Comparison of ENCODE assay signal across 28 mouse cellular contexts in genomic region chr15:24267360-24267759, GRCm38 (mm10).
"Had no signal": no experiment of that assay in that cellular context is flagged by ENCODE, and none has a peak within 500 bp of the region (broad histone marks: within the 10 kb centered on the region; RNA-seq: fewer than 3 reads in every experiment).

No protein-coding gene starts in this region.

- H3K4me2 ChIP-seq: heart, embryonic 12.5 days; hindbrain, embryonic 12.5 days; hindbrain, embryonic 14.5 days; kidney, embryonic 15.5 days; limb, embryonic 12.5 days; liver, embryonic 11.5 days; liver, embryonic 13.5 days; liver, embryonic 15.5 days had no signal

- ATAC-seq: hindbrain, embryonic 16.5 days; intestine, embryonic 16.5 days; liver, postnatal 0 days had no signal

- H3K27me3 ChIP-seq: heart, embryonic 12.5 days; hindbrain, embryonic 12.5 days; kidney, embryonic 15.5 days; limb, embryonic 12.5 days; liver, embryonic 13.5 days; liver, embryonic 15.5 days had no signal

- H3K4me3 ChIP-seq: gastrocnemius, adult 2 months; heart, embryonic 10.5 days; heart, embryonic 12.5 days; hindbrain, embryonic 10.5 days; hindbrain, embryonic 12.5 days; kidney, embryonic 15.5 days; layer of hippocampus, adult 2 months; left cerebral cortex, adult 2 months; limb, embryonic 12.5 days; liver, embryonic 13.5 days; liver, embryonic 15.5 days had no signal

- H3K9me3 ChIP-seq: heart, embryonic 10.5 days; heart, embryonic 12.5 days; hindbrain, embryonic 10.5 days; hindbrain, embryonic 12.5 days; kidney, embryonic 15.5 days; limb, embryonic 12.5 days; liver, embryonic 15.5 days had no signal

- H3K36me3 ChIP-seq: heart, embryonic 10.5 days; heart, embryonic 12.5 days; hindbrain, embryonic 10.5 days; hindbrain, embryonic 12.5 days; kidney, embryonic 15.5 days; limb, embryonic 12.5 days; liver, embryonic 13.5 days; liver, embryonic 15.5 days had no signal

- H3K27ac ChIP-seq: gastrocnemius, adult 2 months; heart, embryonic 10.5 days; hindbrain, embryonic 10.5 days; hindbrain, embryonic 12.5 days; hindbrain, embryonic 14.5 days; kidney, embryonic 15.5 days; kidney, postnatal 0 days; layer of hippocampus, adult 2 months; left cerebral cortex, adult 2 months; limb, embryonic 12.5 days; liver, embryonic 13.5 days; liver, embryonic 15.5 days had no signal

- H3K9ac ChIP-seq: heart, embryonic 12.5 days; hindbrain, embryonic 12.5 days; hindbrain, embryonic 14.5 days; kidney, embryonic 15.5 days; limb, embryonic 12.5 days; liver, embryonic 13.5 days; liver, embryonic 15.5 days; liver, postnatal 0 days had no signal

- H3K4me1 ChIP-seq: heart, embryonic 10.5 days; heart, embryonic 12.5 days; hindbrain, embryonic 10.5 days; hindbrain, embryonic 12.5 days; kidney, embryonic 15.5 days; limb, embryonic 12.5 days; liver, embryonic 13.5 days; liver, embryonic 15.5 days had no signal

- DNase-seq: gastrocnemius, adult 2 months; gastrocnemius, postnatal 10 days; gastrocnemius, postnatal 25 days; heart, adult 18-20 months; heart, postnatal 10 days; heart, postnatal 4 days; kidney, adult 11 months; kidney, adult 2 months; kidney, adult 9 months; kidney, postnatal 14 days; kidney, postnatal 36 days; liver; liver, embryonic 13.5 days; liver, postnatal 0 days had no signal
